Mouse (Mus musculus) B cell, adult 2 months (primary cell): Measurements from ENCODE around the gene Filip1.
"Not testable (repeated sequence)": the region's sequence is repeated elsewhere in the genome, so short reads cannot be mapped to it uniquely, and the experiment has no call there.

Source experiments
- DNase-seq, 2 experiments: peaks; one replicate each; pipeline ENCODE4 v3.0.0; 2022

Filip1 gene

GRCm38 (mm10) chr9:80012751-80013150 lies at the start of gene Filip1:
Gene Filip1, minus strand, starts transcription at chr9:80012851.
- no peak for DNase-seq

GRCm38 (mm10) chr9:80057690-80058089 lies 45.0 kb upstream of the Filip1 start:
- no peak for DNase-seq

- DNase-seq, result no peak
These were observed 40.3 kb upstream of the Filip1 start for GRCm38 (mm10) chr9:80052951-80053350.

GRCm38 (mm10) chr9:80049271-80049670 lies 36.6 kb upstream of the Filip1 start:
- DNase-seq, result not testable (repeated sequence)

GRCm38 (mm10) chr9:80044301-80044700 lies 31.6 kb upstream of the Filip1 start:
- DNase-seq, result not testable (repeated sequence)

- DNase-seq, result no peak
These were observed 26.7 kb upstream of the Filip1 start for GRCm38 (mm10) chr9:80039296-80039815.

GRCm38 (mm10) chr9:80037997-80038383 lies 25.3 kb upstream of the Filip1 start:
- no peak for DNase-seq

- DNase-seq, result no peak
These were observed 24.8 kb upstream of the Filip1 start for GRCm38 (mm10) chr9:80037262-80037996.

- DNase-seq, result no peak
These were observed 13.9 kb upstream of the Filip1 start for GRCm38 (mm10) chr9:80026581-80027021.

GRCm38 (mm10) chr9:80026017-80026416 lies 13.4 kb upstream of the Filip1 start:
- DNase-seq, result peak; percentile 56 to 63

GRCm38 (mm10) chr9:80025347-80025746 lies 12.7 kb upstream of the Filip1 start:
- DNase-seq, result not testable (repeated sequence)

- no peak for DNase-seq
These were observed 10.2 kb upstream of the Filip1 start for GRCm38 (mm10) chr9:80022821-80023220.

- no peak for DNase-seq
These were observed 9.0 kb upstream of the Filip1 start for GRCm38 (mm10) chr9:80021648-80022047.

- DNase-seq, result no peak
These were observed 7.8 kb upstream of the Filip1 start for GRCm38 (mm10) chr9:80020429-80020828.

- no peak for DNase-seq
These were observed 635 bp downstream of the Filip1 start for GRCm38 (mm10) chr9:80012016-80012415.

- DNase-seq, result peak; percentile 81 to 85
These were observed 10.1 kb downstream of the Filip1 start for GRCm38 (mm10) chr9:80002394-80003188.

- DNase-seq, result no peak
These were observed 15.4 kb downstream of the Filip1 start for GRCm38 (mm10) chr9:79997282-79997681.

- no peak for DNase-seq
These were observed 18.4 kb downstream of the Filip1 start for GRCm38 (mm10) chr9:79994296-79994695.

GRCm38 (mm10) chr9:79993066-79993465 lies 19.6 kb downstream of the Filip1 start:
- no peak for DNase-seq

GRCm38 (mm10) chr9:79990456-79991017 lies 22.1 kb downstream of the Filip1 start:
- no peak for DNase-seq

- no peak for DNase-seq
These were observed 22.9 kb downstream of the Filip1 start for GRCm38 (mm10) chr9:79989703-79990102.

GRCm38 (mm10) chr9:79989061-79989460 lies 23.6 kb downstream of the Filip1 start:
- no peak for DNase-seq

GRCm38 (mm10) chr9:79983244-79983643 lies 29.4 kb downstream of the Filip1 start:
- DNase-seq, result no peak
